Mouse (Mus musculus): ENCODE data around the gene Add3.
A peak's percentile ranks its signal among the peaks of the same experiment; 100 is the strongest.

The Add3 gene

GRCm38 (mm10) chr19:53140044-53140803, at the start of gene Add3:
Add3 (plus strand) TSS chr19:53140443.
- peak; percentile 51 for DNase-seq (ENCODE audit: low read depth)

- no peak for DNase-seq (ENCODE audit: low read depth)
Observed at GRCm38 (mm10) chr19:53090677-53091076, 49.6 kb upstream of the Add3 start.

- DNase-seq (ENCODE audit: low read depth) = no peak
Observed at GRCm38 (mm10) chr19:53092251-53092650, 48.0 kb upstream of the Add3 start.

GRCm38 (mm10) chr19:53093294-53093693, 46.9 kb upstream of the Add3 start:
- DNase-seq (ENCODE audit: low read depth) = peak; percentile 76

GRCm38 (mm10) chr19:53094684-53095083, 45.6 kb upstream of the Add3 start:
- peak; percentile 62 for DNase-seq (ENCODE audit: low read depth)

GRCm38 (mm10) chr19:53101374-53102300, 38.6 kb upstream of the Add3 start:
- no peak for DNase-seq (ENCODE audit: low read depth)

- no peak for DNase-seq (ENCODE audit: low read depth)
Observed at GRCm38 (mm10) chr19:53105374-53106090, 34.7 kb upstream of the Add3 start.

GRCm38 (mm10) chr19:53106952-53107351, 33.3 kb upstream of the Add3 start:
- DNase-seq (ENCODE audit: low read depth) = peak; percentile 84

- no peak for DNase-seq (ENCODE audit: low read depth)
Observed at GRCm38 (mm10) chr19:53107361-53108247, 32.6 kb upstream of the Add3 start.

- no peak for DNase-seq (ENCODE audit: low read depth)
Observed at GRCm38 (mm10) chr19:53111996-53112590, 28.1 kb upstream of the Add3 start.

GRCm38 (mm10) chr19:53119255-53119795, 20.9 kb upstream of the Add3 start:
- no peak for DNase-seq (ENCODE audit: low read depth)

- DNase-seq (ENCODE audit: low read depth) = no peak
Observed at GRCm38 (mm10) chr19:53120483-53120882, 19.8 kb upstream of the Add3 start.

GRCm38 (mm10) chr19:53122641-53123241, 17.5 kb upstream of the Add3 start:
- DNase-seq (ENCODE audit: low read depth) = peak; percentile 41

- DNase-seq (ENCODE audit: low read depth) = no peak
Observed at GRCm38 (mm10) chr19:53123301-53123700, 16.9 kb upstream of the Add3 start.

- DNase-seq (ENCODE audit: low read depth) = no peak
Observed at GRCm38 (mm10) chr19:53125679-53126078, 14.6 kb upstream of the Add3 start.

GRCm38 (mm10) chr19:53126546-53126945, 13.7 kb upstream of the Add3 start:
- DNase-seq (ENCODE audit: low read depth) = no peak

GRCm38 (mm10) chr19:53127320-53128291, 12.6 kb upstream of the Add3 start:
- no peak for DNase-seq (ENCODE audit: low read depth)

GRCm38 (mm10) chr19:53128494-53129337, 11.5 kb upstream of the Add3 start:
- peak; percentile 44 for DNase-seq (ENCODE audit: low read depth)

Data from 416B (cell line).